Mouse (Mus musculus): Measurements from ENCODE around the gene Mef2b. TPM values are rescaled to one million over a fixed set of nuclear protein-coding genes. Genes with fewer than 3 reads are reported as not detected.
A peak's percentile ranks its signal among the peaks of the same experiment; 100 is the strongest.

The Mef2b gene
- polyA plus RNA-seq, 1 experiment from 2014 or later, result 0.43 TPM

- DNase-seq (ENCODE audit: low spot score) (no peak), ATAC-seq (replicated peaks; ENCODE audit: low FRiP score, low TSS enrichment, low read depth) (no peak)
Measured at GRCm38 (mm10) chr8:70197603-70198002, 58.1 kb downstream of the Mef2b start.

GRCm38 (mm10) chr8:70200098-70200681 lies 60.7 kb downstream of the Mef2b start:
- H3K27ac ChIP-seq (ENCODE audit: low read depth), result no peak overlapping the region
- no peaks in the 10 kb centered on the region for H3K9me3 ChIP-seq (ENCODE audit: control insufficient read depth, low read length)
- H3K4me3 ChIP-seq (ENCODE audit: low read depth, low read length), result no peak overlapping the region
- H3K27me3 ChIP-seq (replicated peaks; ENCODE audit: control insufficient read depth, insufficient read depth, low read length), result no peaks in the 10 kb centered on the region
- H3K4me2 ChIP-seq (ENCODE audit: low read length), result no peak overlapping the region
- 0 out of 2 replicates have a peak, but pooled peaks have one; percentile 34 for ATAC-seq (replicated peaks; ENCODE audit: low FRiP score, low TSS enrichment, low read depth)
- no peaks in the 10 kb centered on the region for H3K36me3 ChIP-seq (ENCODE audit: control insufficient read depth, insufficient read depth, low read length)
- WGBS, result 55% methylated on average over 5 of the region's 5 CpGs
- DNase-seq (ENCODE audit: low spot score), result no peak
- H3K9ac ChIP-seq (ENCODE audit: low read length), result no peak overlapping the region
- H3K4me1 ChIP-seq (replicated peaks; ENCODE audit: control insufficient read depth, insufficient read depth, low read length), result 0 out of 2 replicates have a peak, but pooled peaks cover 7% of the 10 kb centered on the region

More at GRCm38 (mm10) chr8:70197603-70198002, 58.1 kb downstream of the Mef2b start:
- Histone ChIP-seq H3K27ac (ENCODE audit: low read depth) (no peak overlapping the region), H3K4me2 (ENCODE audit: low read length) (no peak overlapping the region), H3K9ac (ENCODE audit: low read length) (no peak overlapping the region), H3K36me3 (ENCODE audit: control insufficient read depth, insufficient read depth, low read length) (no peaks in the 10 kb centered on the region), H3K9me3 (ENCODE audit: control insufficient read depth, low read length) (no peaks in the 10 kb centered on the region), H3K4me3 (ENCODE audit: low read depth, low read length) (no peak overlapping the region), H3K27me3 (replicated peaks; ENCODE audit: control insufficient read depth, insufficient read depth, low read length) (no peaks in the 10 kb centered on the region), H3K4me1 (replicated peaks; ENCODE audit: control insufficient read depth, insufficient read depth, low read length) (0 out of 2 replicates have a peak, but pooled peaks cover 7% of the 10 kb centered on the region)
- 50% methylated on average over 7 of the region's 7 CpGs for WGBS

- no peak overlapping the region for H3K9ac ChIP-seq (ENCODE audit: low read length)
- H3K4me1 ChIP-seq (replicated peaks; ENCODE audit: control insufficient read depth, insufficient read depth, low read length), result 0 out of 2 replicates have a peak, but pooled peaks cover 7% of the 10 kb centered on the region
- H3K4me3 ChIP-seq (ENCODE audit: low read depth, low read length), result no peak overlapping the region
- no peaks in the 10 kb centered on the region for H3K27me3 ChIP-seq (replicated peaks; ENCODE audit: control insufficient read depth, insufficient read depth, low read length)
- no peak overlapping the region for H3K4me2 ChIP-seq (ENCODE audit: low read length)
- H3K27ac ChIP-seq (ENCODE audit: low read depth), result no peak overlapping the region
- H3K36me3 ChIP-seq (ENCODE audit: control insufficient read depth, insufficient read depth, low read length), result no peaks in the 10 kb centered on the region
- WGBS, result 73% methylated on average over 3 of the region's 3 CpGs
- H3K9me3 ChIP-seq (ENCODE audit: control insufficient read depth, low read length), result no peaks in the 10 kb centered on the region
- ATAC-seq (replicated peaks; ENCODE audit: low FRiP score, low TSS enrichment, low read depth) (no peak), DNase-seq (ENCODE audit: low spot score) (no peak)
Measured at GRCm38 (mm10) chr8:70201417-70201816, 61.9 kb downstream of the Mef2b start.

DNA sequence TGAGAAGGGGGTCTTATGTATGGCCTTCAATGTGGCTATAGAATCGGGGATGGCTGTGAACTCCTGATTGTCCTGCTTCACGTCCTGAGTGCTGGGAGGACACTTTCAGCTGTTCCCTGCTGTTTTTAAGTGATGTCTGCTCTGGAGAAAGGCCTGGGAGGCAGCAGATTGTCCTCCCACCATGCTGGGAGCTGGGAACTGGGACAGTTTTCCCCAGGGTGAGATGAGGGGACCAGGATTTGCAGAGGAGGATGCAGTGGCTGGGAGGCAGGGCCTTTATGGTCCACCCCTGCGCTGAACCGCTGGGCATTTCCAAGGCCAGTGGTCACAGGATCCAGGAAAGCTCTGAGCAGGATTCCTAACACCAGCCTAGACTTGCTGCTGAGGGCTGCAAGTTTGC lies 63.6 kb downstream of the Mef2b start:
- ATAC-seq (replicated peaks; ENCODE audit: low FRiP score, low TSS enrichment, low read depth) (no peak), DNase-seq (ENCODE audit: low spot score) (no peak)
- H3K9ac ChIP-seq (ENCODE audit: low read length), result no peak overlapping the region
- H3K4me2 ChIP-seq (ENCODE audit: low read length), result no peak overlapping the region
- no peaks in the 10 kb centered on the region for H3K9me3 ChIP-seq (ENCODE audit: control insufficient read depth, low read length)
- H3K27ac ChIP-seq (ENCODE audit: low read depth), result no peak overlapping the region
- no peak overlapping the region for H3K4me3 ChIP-seq (ENCODE audit: low read depth, low read length)
- no peaks in the 10 kb centered on the region for H3K27me3 ChIP-seq (replicated peaks; ENCODE audit: control insufficient read depth, insufficient read depth, low read length)
- H3K36me3 ChIP-seq (ENCODE audit: control insufficient read depth, insufficient read depth, low read length), result no peaks in the 10 kb centered on the region
- 77% methylated on average over 4 of the region's 4 CpGs for WGBS
- H3K4me1 ChIP-seq (replicated peaks; ENCODE audit: control insufficient read depth, insufficient read depth, low read length), result 0 out of 2 replicates have a peak, but pooled peaks cover 7% of the 10 kb centered on the region

GRCm38 (mm10) chr8:70204757-70205156 lies 65.2 kb downstream of the Mef2b start:
- no peak for ATAC-seq (replicated peaks; ENCODE audit: low FRiP score, low TSS enrichment, low read depth)
- no peaks in the 10 kb centered on the region for H3K9me3 ChIP-seq (ENCODE audit: control insufficient read depth, low read length)
- H3K4me3 ChIP-seq (ENCODE audit: low read depth, low read length), result no peak overlapping the region
- no peak overlapping the region for H3K9ac ChIP-seq (ENCODE audit: low read length)
- H3K4me1 ChIP-seq (replicated peaks; ENCODE audit: control insufficient read depth, insufficient read depth, low read length), result 0 out of 2 replicates have a peak, but pooled peaks cover 7% of the 10 kb centered on the region
- 67% methylated on average over 1 of the region's 1 CpGs for WGBS
- H3K4me2 ChIP-seq (ENCODE audit: low read length), result no peak overlapping the region
- H3K27ac ChIP-seq (ENCODE audit: low read depth), result no peak overlapping the region
- no peaks in the 10 kb centered on the region for H3K36me3 ChIP-seq (ENCODE audit: control insufficient read depth, insufficient read depth, low read length)
- no peaks in the 10 kb centered on the region for H3K27me3 ChIP-seq (replicated peaks; ENCODE audit: control insufficient read depth, insufficient read depth, low read length)
- DNase-seq (ENCODE audit: low spot score), result no peak

DNA sequence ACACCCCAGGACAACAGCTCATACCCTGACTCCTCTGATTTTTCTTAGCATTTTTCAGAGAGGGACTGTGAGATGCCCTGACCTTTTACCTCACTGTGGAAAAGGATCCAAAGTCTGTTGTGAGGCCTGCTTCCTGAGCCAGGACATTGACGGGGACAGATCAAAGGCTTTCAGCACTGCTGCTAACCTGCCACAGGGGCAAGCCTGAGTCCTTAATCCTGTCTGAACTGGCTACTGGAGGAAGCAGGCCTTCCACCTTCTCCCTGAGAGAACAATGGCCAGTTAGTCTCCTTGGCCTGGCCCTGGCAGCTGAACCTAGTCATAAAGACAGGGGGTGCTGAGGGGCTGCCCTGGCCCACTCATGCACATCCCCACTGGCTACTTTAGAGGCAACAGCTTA lies 68.6 kb downstream of the Mef2b start:
- no peak for DNase-seq (ENCODE audit: low spot score)
- 44% methylated on average over 1 of the region's 1 CpGs for WGBS
- Histone ChIP-seq H3K4me1 (replicated peaks; ENCODE audit: control insufficient read depth, insufficient read depth, low read length) (peaks cover 10% of the 10 kb centered on the region; the same call in 1 of the 2 replicates), H3K4me3 (ENCODE audit: low read depth, low read length) (no peak overlapping the region), H3K9me3 (ENCODE audit: control insufficient read depth, low read length) (no peaks in the 10 kb centered on the region), H3K36me3 (ENCODE audit: control insufficient read depth, insufficient read depth, low read length) (no peaks in the 10 kb centered on the region), H3K9ac (ENCODE audit: low read length) (no peak overlapping the region), H3K27me3 (replicated peaks; ENCODE audit: control insufficient read depth, insufficient read depth, low read length) (0 out of 2 replicates have a peak, but pooled peaks cover 2% of the 10 kb centered on the region), H3K27ac (ENCODE audit: low read depth) (no peak overlapping the region), H3K4me2 (ENCODE audit: low read length) (no peak overlapping the region)
- ATAC-seq (replicated peaks; ENCODE audit: low FRiP score, low TSS enrichment, low read depth), result no peak

- ATAC-seq (replicated peaks; ENCODE audit: low FRiP score, low TSS enrichment, low read depth) (no peak), DNase-seq (ENCODE audit: low spot score) (no peak)
- H3K4me2 ChIP-seq (ENCODE audit: low read length), result peak overlapping the region; percentile 30
- no peak overlapping the region for H3K27ac ChIP-seq (ENCODE audit: low read depth)
- H3K36me3 ChIP-seq (ENCODE audit: control insufficient read depth, insufficient read depth, low read length), result no peaks in the 10 kb centered on the region
- 14% methylated on average over 8 of the region's 8 CpGs for WGBS
- 0 out of 2 replicates have a peak overlapping the region, but pooled peaks have one; percentile 6 for H3K4me3 ChIP-seq (ENCODE audit: low read depth, low read length)
- H3K9ac ChIP-seq (ENCODE audit: low read length), result 0 out of 2 replicates have a peak overlapping the region, but pooled peaks have one; percentile 20
- H3K4me1 ChIP-seq (replicated peaks; ENCODE audit: control insufficient read depth, insufficient read depth, low read length), result peaks cover 10% of the 10 kb centered on the region; the same call in 1 of the 2 replicates
- 0 out of 2 replicates have a peak, but pooled peaks cover 2% of the 10 kb centered on the region for H3K27me3 ChIP-seq (replicated peaks; ENCODE audit: control insufficient read depth, insufficient read depth, low read length)
- H3K9me3 ChIP-seq (ENCODE audit: control insufficient read depth, low read length), result no peaks in the 10 kb centered on the region
Measured at GRCm38 (mm10) chr8:70210538-70210937, 71.0 kb downstream of the Mef2b start.

DNA sequence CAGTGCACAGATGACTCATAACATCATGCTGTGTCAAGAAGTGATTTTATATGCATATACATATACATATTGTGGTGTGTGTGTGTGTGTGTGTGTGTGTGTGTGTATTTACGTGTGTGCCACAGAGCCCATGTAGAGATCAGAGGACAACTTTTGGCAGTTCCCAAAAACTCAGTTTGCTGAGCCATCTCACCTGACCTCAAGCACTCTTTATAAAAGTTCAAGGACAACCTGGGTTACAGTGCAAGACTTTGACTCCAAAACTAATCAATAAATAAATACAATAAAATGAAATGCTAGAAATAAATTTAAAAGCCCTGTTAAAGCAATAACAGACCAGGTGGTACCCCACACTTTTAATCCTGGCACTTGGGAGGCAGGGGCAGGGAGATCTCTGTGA lies 71.8 kb downstream of the Mef2b start:
- DNase-seq (ENCODE audit: low spot score) (no peak), ATAC-seq (replicated peaks; ENCODE audit: low FRiP score, low TSS enrichment, low read depth) (no peak)
- Histone ChIP-seq H3K9ac (ENCODE audit: low read length) (peak overlapping the region; percentile 51; the same call in 1 of the 2 replicates), H3K27me3 (replicated peaks; ENCODE audit: control insufficient read depth, insufficient read depth, low read length) (0 out of 2 replicates have a peak, but pooled peaks cover 2% of the 10 kb centered on the region), H3K9me3 (ENCODE audit: control insufficient read depth, low read length) (no peaks in the 10 kb centered on the region), H3K36me3 (ENCODE audit: control insufficient read depth, insufficient read depth, low read length) (no peaks in the 10 kb centered on the region), H3K27ac (ENCODE audit: low read depth) (no peak overlapping the region), H3K4me2 (ENCODE audit: low read length) (peak overlapping the region; percentile 100), H3K4me1 (replicated peaks; ENCODE audit: control insufficient read depth, insufficient read depth, low read length) (peaks cover 10% of the 10 kb centered on the region; the same call in 1 of the 2 replicates), H3K4me3 (ENCODE audit: low read depth, low read length) (peak overlapping the region; percentile 59)
- whole genome bisulfite sequencing, result 92% methylated on average over 1 of the region's 1 CpGs

GRCm38 (mm10) chr8:70211726-70212111 lies 72.2 kb downstream of the Mef2b start:
- ATAC-seq (replicated peaks; ENCODE audit: low FRiP score, low TSS enrichment, low read depth), result peak; percentile 4
- H3K4me2 ChIP-seq (ENCODE audit: low read length), result peak overlapping the region; percentile 100
- no peak overlapping the region for H3K27ac ChIP-seq (ENCODE audit: low read depth)

More at GRCm38 (mm10) chr8:70211726-70212111, 72.2 kb downstream of the Mef2b start:
- Histone ChIP-seq H3K4me1 (replicated peaks; ENCODE audit: control insufficient read depth, insufficient read depth, low read length) (peaks cover 10% of the 10 kb centered on the region; the same call in 1 of the 2 replicates), H3K27me3 (replicated peaks; ENCODE audit: control insufficient read depth, insufficient read depth, low read length) (0 out of 2 replicates have a peak, but pooled peaks cover 2% of the 10 kb centered on the region), H3K9me3 (ENCODE audit: control insufficient read depth, low read length) (no peaks in the 10 kb centered on the region), H3K4me3 (ENCODE audit: low read depth, low read length) (peak overlapping the region; percentile 59), H3K36me3 (ENCODE audit: control insufficient read depth, insufficient read depth, low read length) (no peaks in the 10 kb centered on the region), H3K9ac (ENCODE audit: low read length) (peak overlapping the region; percentile 51)
- WGBS, result 2% methylated on average over 30 of the region's 31 CpGs
- DNase-seq (ENCODE audit: low spot score), result no peak

Data from intestine, embryonic 14.5 days (tissue).